Mouse (Mus musculus): ENCODE results near the gene Gm47985. TPM values are rescaled to one million over a fixed set of nuclear protein-coding genes. Genes with fewer than 3 reads are reported as not detected.
"Not testable (repeated sequence)": the region's sequence is repeated elsewhere in the genome, so short reads cannot be mapped to it uniquely, and the experiment has no call there.

The Gm47985 gene
- not detected in 2 replicates for polyA plus RNA-seq (2014; fragmentation: Nextera tagmentation; extraction: Ambion mirVana)

DNA sequence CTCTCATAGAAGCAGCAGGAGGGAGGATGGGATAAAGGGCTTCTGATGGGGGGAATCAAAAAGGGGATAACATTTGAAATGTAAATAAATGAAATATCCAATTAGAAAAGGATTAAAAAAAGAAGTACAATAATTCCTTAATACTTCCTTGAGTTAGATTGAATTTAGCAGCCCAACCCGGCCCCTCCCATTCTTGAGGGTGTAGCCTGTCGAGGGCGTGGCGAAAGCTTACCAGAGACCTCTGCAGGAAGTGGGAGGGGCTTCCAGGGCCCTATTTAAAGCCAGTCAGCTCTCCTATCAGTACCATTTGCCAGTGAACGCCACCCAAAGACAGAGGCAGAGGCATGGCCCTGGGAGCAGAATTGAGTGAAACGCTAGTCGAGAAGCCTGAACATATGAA, at the start of gene Gm47985:
Gene Gm47985, plus strand, starts transcription at position 272 of the 400 bp plus-strand sequence.
- not testable (repeated sequence) for H3K27me3 ChIP-seq (ENCODE audit: control insufficient read depth, insufficient read depth, low read length); H3K4me3 ChIP-seq (ENCODE audit: low read depth, low read length); H3K9me3 ChIP-seq (ENCODE audit: control insufficient read depth, low read depth, low read length); H3K27ac ChIP-seq (ENCODE audit: low read length); ATAC-seq (ENCODE audit: insufficient number of reproducible peaks, insufficient read depth, low FRiP score, low read depth); H3K9ac ChIP-seq (replicated peaks; ENCODE audit: low read depth, low read length); H3K4me2 ChIP-seq (replicated peaks; ENCODE audit: low read depth, low read length); H3K4me1 ChIP-seq (ENCODE audit: control insufficient read depth, insufficient read depth, low read length); H3K36me3 ChIP-seq (ENCODE audit: control insufficient read depth, insufficient read depth, low read length)
- WGBS, result no CpG with 5 or more reads among the region's 7 CpGs

DNA sequence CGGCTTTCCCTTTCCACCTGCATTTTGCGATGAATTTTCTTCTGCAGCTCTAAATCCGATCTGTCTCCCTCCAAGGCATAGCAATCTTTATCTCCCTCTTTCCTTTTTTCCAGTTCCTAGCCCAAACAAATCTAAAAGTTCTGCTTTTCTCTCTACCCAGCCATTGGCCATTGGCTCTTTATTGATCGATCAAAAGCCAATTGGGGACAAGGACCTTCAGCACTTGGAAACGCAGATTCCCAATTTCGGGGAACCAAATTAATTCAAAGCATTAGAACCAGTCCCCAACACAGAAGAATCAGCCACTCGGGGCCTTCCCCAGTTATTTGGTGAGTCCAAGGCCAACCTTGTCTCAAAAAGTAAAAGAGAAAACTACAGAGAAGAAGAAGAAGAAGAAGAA, 49.7 kb upstream of the Gm47985 start:
- no peaks in the 10 kb centered on the region for H3K36me3 ChIP-seq (ENCODE audit: control insufficient read depth, insufficient read depth, low read length)
- no peaks in the 10 kb centered on the region for H3K9me3 ChIP-seq (ENCODE audit: control insufficient read depth, low read depth, low read length)
- no peak overlapping the region for H3K9ac ChIP-seq (replicated peaks; ENCODE audit: low read depth, low read length)
- WGBS, result 84% methylated on average over 7 of the region's 7 CpGs
- H3K27me3 ChIP-seq (ENCODE audit: control insufficient read depth, insufficient read depth, low read length), result no peaks in the 10 kb centered on the region
- no peak overlapping the region for H3K4me2 ChIP-seq (replicated peaks; ENCODE audit: low read depth, low read length)
- H3K27ac ChIP-seq (ENCODE audit: low read length), result no peak overlapping the region
- H3K4me3 ChIP-seq (ENCODE audit: low read depth, low read length), result no peak overlapping the region
- no peak for ATAC-seq (ENCODE audit: insufficient number of reproducible peaks, insufficient read depth, low FRiP score, low read depth)
- no peaks in the 10 kb centered on the region for H3K4me1 ChIP-seq (ENCODE audit: control insufficient read depth, insufficient read depth, low read length)

- H3K36me3 ChIP-seq (ENCODE audit: control insufficient read depth, insufficient read depth, low read length), result no peaks in the 10 kb centered on the region
- no peak overlapping the region for H3K4me3 ChIP-seq (ENCODE audit: low read depth, low read length)
- no peaks in the 10 kb centered on the region for H3K27me3 ChIP-seq (ENCODE audit: control insufficient read depth, insufficient read depth, low read length)
- no peaks in the 10 kb centered on the region for H3K4me1 ChIP-seq (ENCODE audit: control insufficient read depth, insufficient read depth, low read length)
- H3K4me2 ChIP-seq (replicated peaks; ENCODE audit: low read depth, low read length), result no peak overlapping the region
- H3K9ac ChIP-seq (replicated peaks; ENCODE audit: low read depth, low read length), result no peak overlapping the region
- 53% methylated on average over 6 of the region's 6 CpGs for WGBS
- no peaks in the 10 kb centered on the region for H3K9me3 ChIP-seq (ENCODE audit: control insufficient read depth, low read depth, low read length)
- no peak for ATAC-seq (ENCODE audit: insufficient number of reproducible peaks, insufficient read depth, low FRiP score, low read depth)
- no peak overlapping the region for H3K27ac ChIP-seq (ENCODE audit: low read length)
These were observed 43.9 kb upstream of the Gm47985 start for GRCm38 (mm10) chr1:151138388-151138787.

DNA sequence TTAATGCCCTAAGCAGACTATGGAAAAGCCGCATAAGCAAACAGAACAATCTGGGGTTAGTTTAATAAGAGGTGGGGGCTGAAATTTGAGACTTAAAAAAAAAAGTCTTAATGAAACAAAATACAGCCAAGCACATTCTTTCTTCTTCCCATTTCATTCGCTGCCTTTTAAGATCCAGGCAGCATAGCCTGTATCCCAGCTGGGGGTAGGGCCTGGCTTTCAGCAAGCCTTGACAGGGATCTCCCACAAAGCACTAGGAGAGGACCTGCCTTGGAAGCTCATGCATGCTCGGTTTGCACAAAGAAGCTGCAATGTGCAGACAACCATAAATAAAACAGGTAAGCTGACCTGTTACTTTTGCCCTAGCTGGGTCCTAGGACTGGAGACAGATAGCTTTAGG, 41.4 kb upstream of the Gm47985 start:
- Histone ChIP-seq H3K36me3 (ENCODE audit: control insufficient read depth, insufficient read depth, low read length) (no peaks in the 10 kb centered on the region), H3K4me3 (ENCODE audit: low read depth, low read length) (no peak overlapping the region), H3K4me2 (replicated peaks; ENCODE audit: low read depth, low read length) (no peak overlapping the region), H3K9me3 (ENCODE audit: control insufficient read depth, low read depth, low read length) (no peaks in the 10 kb centered on the region), H3K27ac (ENCODE audit: low read length) (no peak overlapping the region), H3K9ac (replicated peaks; ENCODE audit: low read depth, low read length) (no peak overlapping the region), H3K4me1 (ENCODE audit: control insufficient read depth, insufficient read depth, low read length) (no peaks in the 10 kb centered on the region), H3K27me3 (ENCODE audit: control insufficient read depth, insufficient read depth, low read length) (no peaks in the 10 kb centered on the region)
- ATAC-seq (ENCODE audit: insufficient number of reproducible peaks, insufficient read depth, low FRiP score, low read depth), result no peak
- 68% methylated on average over 3 of the region's 3 CpGs for WGBS

DNA sequence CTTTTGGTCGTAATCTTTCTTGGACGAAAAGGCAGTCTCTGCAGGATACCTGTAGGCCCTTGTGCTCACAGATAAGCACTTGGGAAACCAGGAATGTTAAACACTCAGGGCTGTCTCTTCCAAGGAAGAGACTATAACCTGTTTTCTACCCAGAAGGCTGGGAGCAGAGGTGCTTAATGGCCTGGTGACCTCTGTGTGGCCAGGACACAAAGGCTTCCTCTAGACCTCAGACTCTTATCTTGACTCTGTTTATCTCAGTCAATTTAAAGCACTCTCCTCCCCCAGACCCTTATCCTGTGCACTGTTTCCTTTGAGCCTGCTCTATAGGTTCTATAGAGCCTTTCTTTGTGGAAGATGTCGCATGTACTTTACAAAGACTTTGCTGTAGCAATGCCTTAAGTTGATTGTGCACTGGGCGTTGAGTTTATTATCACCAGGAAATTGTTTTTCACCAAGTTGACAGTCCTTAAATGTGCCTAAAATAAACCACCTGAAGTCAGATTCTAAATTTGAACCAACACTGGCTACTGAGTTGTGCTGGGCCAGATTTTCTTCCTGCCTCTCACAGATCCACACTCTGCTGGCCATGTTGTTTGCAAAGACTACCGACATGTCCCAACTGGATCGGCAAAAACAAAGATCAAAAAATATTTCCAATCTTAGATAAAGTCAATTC, 37.7 kb upstream of the Gm47985 start:
- no peak for ATAC-seq (ENCODE audit: insufficient number of reproducible peaks, insufficient read depth, low FRiP score, low read depth)
- Histone ChIP-seq H3K9me3 (ENCODE audit: control insufficient read depth, low read depth, low read length) (no peaks in the 10 kb centered on the region), H3K4me2 (replicated peaks; ENCODE audit: low read depth, low read length) (no peak overlapping the region), H3K36me3 (ENCODE audit: control insufficient read depth, insufficient read depth, low read length) (no peaks in the 10 kb centered on the region), H3K27ac (ENCODE audit: low read length) (no peak overlapping the region), H3K27me3 (ENCODE audit: control insufficient read depth, insufficient read depth, low read length) (no peaks in the 10 kb centered on the region), H3K4me1 (ENCODE audit: control insufficient read depth, insufficient read depth, low read length) (no peaks in the 10 kb centered on the region), H3K4me3 (ENCODE audit: low read depth, low read length) (no peak overlapping the region), H3K9ac (replicated peaks; ENCODE audit: low read depth, low read length) (no peak overlapping the region)
- 43% methylated on average over 6 of the region's 6 CpGs for WGBS

DNA sequence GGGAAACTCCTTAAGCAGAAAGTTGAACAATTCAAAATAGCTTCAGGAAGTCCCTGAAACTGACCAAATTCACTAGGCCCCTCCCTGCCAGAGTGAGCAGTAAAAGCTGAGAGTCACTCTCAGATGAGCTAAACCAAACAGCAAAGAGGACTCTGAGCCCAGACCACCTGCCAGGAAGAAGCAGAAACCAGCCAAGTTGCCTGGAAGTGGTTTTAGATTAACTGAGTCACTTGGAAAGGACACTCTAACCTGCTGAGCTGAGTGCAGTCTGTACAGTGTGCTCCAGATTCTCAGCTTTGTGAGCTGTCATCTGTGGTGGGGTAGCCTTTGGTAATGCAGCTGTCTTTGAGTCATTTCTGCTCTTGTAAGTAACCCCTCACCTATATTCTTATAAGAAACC, 34.5 kb upstream of the Gm47985 start:
- H3K27me3 ChIP-seq (ENCODE audit: control insufficient read depth, insufficient read depth, low read length), result no peaks in the 10 kb centered on the region
- no peak overlapping the region for H3K9ac ChIP-seq (replicated peaks; ENCODE audit: low read depth, low read length)
- no peak for ATAC-seq (ENCODE audit: insufficient number of reproducible peaks, insufficient read depth, low FRiP score, low read depth)
- H3K4me3 ChIP-seq (ENCODE audit: low read depth, low read length), result no peak overlapping the region
- H3K4me2 ChIP-seq (replicated peaks; ENCODE audit: low read depth, low read length), result no peak overlapping the region
- no peaks in the 10 kb centered on the region for H3K4me1 ChIP-seq (ENCODE audit: control insufficient read depth, insufficient read depth, low read length)
- H3K27ac ChIP-seq (ENCODE audit: low read length), result no peak overlapping the region
- no peaks in the 10 kb centered on the region for H3K9me3 ChIP-seq (ENCODE audit: control insufficient read depth, low read depth, low read length)
- no peaks in the 10 kb centered on the region for H3K36me3 ChIP-seq (ENCODE audit: control insufficient read depth, insufficient read depth, low read length)

DNA sequence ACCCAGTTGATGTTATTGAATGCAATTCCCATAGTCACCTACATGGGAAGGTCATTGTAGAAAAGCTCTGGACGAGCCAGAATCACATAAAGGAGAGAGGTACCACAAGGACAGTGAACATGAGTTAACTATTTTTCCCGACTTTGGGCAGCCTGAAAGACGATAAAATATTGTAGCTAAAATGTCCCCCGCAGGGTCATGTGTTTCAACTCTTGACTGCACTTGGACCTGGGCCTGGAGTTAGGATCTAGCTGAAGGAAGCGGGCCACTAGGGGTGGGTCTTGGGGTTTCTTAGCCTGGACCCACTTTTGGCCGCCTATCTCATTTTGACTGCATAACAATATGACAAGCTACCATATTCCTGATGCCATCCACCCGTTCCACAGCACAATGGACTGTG, 32.1 kb upstream of the Gm47985 start:
- Histone ChIP-seq H3K9ac (replicated peaks; ENCODE audit: low read depth, low read length) (no peak overlapping the region), H3K4me3 (ENCODE audit: low read depth, low read length) (no peak overlapping the region), H3K4me2 (replicated peaks; ENCODE audit: low read depth, low read length) (no peak overlapping the region), H3K27ac (ENCODE audit: low read length) (no peak overlapping the region), H3K27me3 (ENCODE audit: control insufficient read depth, insufficient read depth, low read length) (no peaks in the 10 kb centered on the region), H3K36me3 (ENCODE audit: control insufficient read depth, insufficient read depth, low read length) (no peaks in the 10 kb centered on the region), H3K4me1 (ENCODE audit: control insufficient read depth, insufficient read depth, low read length) (no peaks in the 10 kb centered on the region), H3K9me3 (ENCODE audit: control insufficient read depth, low read depth, low read length) (no peaks in the 10 kb centered on the region)
- WGBS, result 89% methylated on average over 7 of the region's 7 CpGs
- no peak for ATAC-seq (ENCODE audit: insufficient number of reproducible peaks, insufficient read depth, low FRiP score, low read depth)

DNA sequence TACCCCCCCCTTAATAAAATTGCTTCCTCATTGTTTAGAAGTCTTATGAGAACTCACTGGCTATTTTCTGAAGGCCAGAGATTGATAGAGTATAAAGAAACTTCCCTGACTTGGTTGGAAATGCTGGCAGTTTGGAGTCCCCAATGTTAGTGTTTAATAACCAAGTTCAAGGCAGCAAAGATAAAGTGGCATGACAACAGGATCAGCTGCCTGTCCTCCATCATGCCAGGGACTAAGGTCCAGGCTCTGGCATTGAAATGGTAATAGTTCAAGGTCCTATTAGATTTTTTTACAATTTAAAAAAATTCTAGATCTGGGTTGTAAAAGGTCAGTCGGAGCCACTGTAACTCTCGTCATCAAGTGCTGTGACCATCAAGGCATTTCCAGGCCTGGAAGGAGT, 31.2 kb upstream of the Gm47985 start:
- H3K9ac ChIP-seq (replicated peaks; ENCODE audit: low read depth, low read length), result no peak overlapping the region
- no peaks in the 10 kb centered on the region for H3K27me3 ChIP-seq (ENCODE audit: control insufficient read depth, insufficient read depth, low read length)
- no peaks in the 10 kb centered on the region for H3K9me3 ChIP-seq (ENCODE audit: control insufficient read depth, low read depth, low read length)
- WGBS, result 73% methylated on average over 2 of the region's 2 CpGs
- H3K4me3 ChIP-seq (ENCODE audit: low read depth, low read length), result no peak overlapping the region
- H3K27ac ChIP-seq (ENCODE audit: low read length), result no peak overlapping the region
- no peaks in the 10 kb centered on the region for H3K36me3 ChIP-seq (ENCODE audit: control insufficient read depth, insufficient read depth, low read length)
- ATAC-seq (ENCODE audit: insufficient number of reproducible peaks, insufficient read depth, low FRiP score, low read depth), result no peak
- H3K4me2 ChIP-seq (replicated peaks; ENCODE audit: low read depth, low read length), result no peak overlapping the region
- no peaks in the 10 kb centered on the region for H3K4me1 ChIP-seq (ENCODE audit: control insufficient read depth, insufficient read depth, low read length)

DNA sequence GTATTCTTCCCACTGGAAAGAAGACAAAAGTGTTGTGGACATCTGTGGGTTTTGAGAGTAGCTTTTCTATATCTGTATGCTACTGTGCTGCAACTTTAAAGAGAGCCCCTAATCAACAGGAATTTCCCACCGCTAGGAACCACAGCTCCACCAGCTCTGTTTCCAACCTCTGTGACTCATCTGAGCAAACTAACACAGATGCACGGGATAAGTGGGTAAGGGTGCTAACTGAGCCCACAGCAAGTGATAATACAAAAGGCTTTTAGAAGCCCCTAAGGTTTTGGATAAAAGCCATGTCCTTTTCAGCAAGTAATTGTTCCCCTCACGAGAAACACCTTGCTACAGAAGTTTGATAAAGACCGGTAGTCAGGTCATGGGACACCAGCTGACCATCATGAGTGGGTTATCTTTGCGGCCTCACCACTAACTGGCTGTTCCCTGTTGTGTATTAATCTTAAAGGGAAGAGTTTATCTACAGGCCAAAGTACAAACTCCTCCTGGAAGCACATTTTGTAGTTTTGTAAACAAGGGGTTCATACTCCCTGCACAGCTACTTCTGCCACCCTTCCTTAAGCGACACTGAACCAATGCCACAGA, 29.2 kb upstream of the Gm47985 start:
- H3K27ac ChIP-seq (ENCODE audit: low read length), result no peak overlapping the region
- ATAC-seq (ENCODE audit: insufficient number of reproducible peaks, insufficient read depth, low FRiP score, low read depth), result no peak
- 81% methylated on average over 6 of the region's 6 CpGs for WGBS

More for the DNA sequence above, 29.2 kb upstream of the Gm47985 start:
- no peak overlapping the region for H3K9ac ChIP-seq (replicated peaks; ENCODE audit: low read depth, low read length)
- H3K36me3 ChIP-seq (ENCODE audit: control insufficient read depth, insufficient read depth, low read length), result no peaks in the 10 kb centered on the region
- no peaks in the 10 kb centered on the region for H3K27me3 ChIP-seq (ENCODE audit: control insufficient read depth, insufficient read depth, low read length)
- no peak overlapping the region for H3K4me2 ChIP-seq (replicated peaks; ENCODE audit: low read depth, low read length)
- H3K9me3 ChIP-seq (ENCODE audit: control insufficient read depth, low read depth, low read length), result no peaks in the 10 kb centered on the region
- H3K4me3 ChIP-seq (ENCODE audit: low read depth, low read length), result no peak overlapping the region
- H3K4me1 ChIP-seq (ENCODE audit: control insufficient read depth, insufficient read depth, low read length), result no peaks in the 10 kb centered on the region

Measured in stomach, embryonic 14.5 days (tissue).